Mouse (Mus musculus): ENCODE measurements around the gene Itga7. TPM values are rescaled to one million over a fixed set of nuclear protein-coding genes. Genes with fewer than 3 reads are reported as not detected.

Gene Itga7
- total and polyA plus RNA-seq, 3 experiments = 0.04 to 0.14 TPM; not detected in 1

DNA sequence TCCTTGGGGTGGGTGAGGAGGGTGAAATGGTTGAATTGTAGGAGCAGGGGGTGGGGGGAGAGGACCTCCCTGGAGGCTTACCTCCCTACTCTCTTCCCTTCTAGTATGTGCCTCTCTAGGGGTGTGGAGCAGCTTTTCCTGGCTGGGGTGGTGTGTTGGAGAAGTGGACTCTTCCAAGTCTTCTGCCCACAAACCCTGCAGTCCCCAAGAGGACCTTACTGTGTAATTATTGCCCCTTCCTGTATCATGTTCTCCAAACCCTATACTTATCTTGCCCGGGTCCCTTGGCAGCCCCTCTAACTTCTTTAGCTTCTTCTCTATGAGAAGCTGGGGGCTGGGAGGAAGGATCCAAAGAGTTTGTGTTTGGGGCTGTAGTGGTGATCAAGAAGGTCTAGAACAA is 36.8 kb upstream of the Itga7 start:
- Histone ChIP-seq H3K4me3 (ENCODE audit: control insufficient read depth in 1 of 2, insufficient read depth in 1 of 2, low read depth in 2 of 2, low read length in 2 of 2) (no peak overlapping the region), H3K9me3 (replicated peaks; ENCODE audit: insufficient read depth, low read length) (no peaks in the 10 kb centered on the region), H3K4me1 (ENCODE audit: control insufficient read depth in 1 of 2, insufficient read depth in 2 of 2, low read length in 2 of 2) (peaks cover 4 to 16% of the 10 kb centered on the region in 2 experiments), H3K27ac (ENCODE audit: control insufficient read depth, low read depth, low read length) (no peak overlapping the region), H3K27me3 (ENCODE audit: control insufficient read depth in 1 of 2, insufficient read depth in 2 of 2, low read length in 2 of 2) (no peaks in the 10 kb centered on the region), H3K79me2 (ENCODE audit: control insufficient read depth, insufficient read depth, low read length, poor library complexity) (no peaks in the 10 kb centered on the region), H3K36me3 (ENCODE audit: control insufficient read depth in 1 of 2, insufficient read depth in 2 of 2, low read length in 2 of 2) (0 out of 4 replicates have a peak, but pooled peaks cover 0 to 3% of the 10 kb centered on the region in 2 experiments), H3K9ac (ENCODE audit: control insufficient read depth, low read depth, low read length, poor library complexity, severe bottlenecking) (no peak overlapping the region)
- TF ChIP-seq CHD2 (IDR thresholded peaks at IDR 0.05; ENCODE audit: low read length) (no peak), HCFC1 (IDR thresholded peaks at IDR 0.05; ENCODE audit: low read depth, low read length) (no peak), MAZ (IDR thresholded peaks at IDR 0.05; ENCODE audit: low read depth, low read length) (no peak), RAD21 (IDR thresholded peaks at IDR 0.05; ENCODE audit: low read depth, low read length) (no peak), MYC (IDR thresholded peaks at IDR 0.05; ENCODE audit: low read depth, low read length) (no peak), E2F4 (IDR thresholded peaks at IDR 0.05; ENCODE audit: borderline replicate concordance, low read depth, low read length) (no peak), EP300 (IDR thresholded peaks at IDR 0.05; ENCODE audit: low read depth in 1 of 2, low read length in 2 of 2) (no peak), ZNF384 (IDR thresholded peaks at IDR 0.05; ENCODE audit: low read depth, low read length) (no peak), MAFK (IDR thresholded peaks at IDR 0.05; ENCODE audit: borderline replicate concordance, low read depth, low read length) (no peak), SIN3A (IDR thresholded peaks at IDR 0.05; ENCODE audit: low read length) (no peak), TCF12 (IDR thresholded peaks at IDR 0.05; ENCODE audit: low read depth, low read length) (no peak), NELFE (IDR thresholded peaks at IDR 0.05; ENCODE audit: low read depth, low read length) (no peak), ZKSCAN1 (IDR thresholded peaks at IDR 0.05; ENCODE audit: low read depth, low read length) (no peak)
- DNase-seq (ENCODE audit: low read depth, low spot score) = no peak

- H3K27me3 ChIP-seq (ENCODE audit: control insufficient read depth in 1 of 2, insufficient read depth in 2 of 2, low read length in 2 of 2) = no peaks in the 10 kb centered on the region
- no peaks in the 10 kb centered on the region for H3K9me3 ChIP-seq (replicated peaks; ENCODE audit: insufficient read depth, low read length)
- no peak for DNase-seq (ENCODE audit: low read depth, low spot score)
- 0 out of 4 replicates have a peak, but pooled peaks cover 0 to 3% of the 10 kb centered on the region in 2 experiments for H3K36me3 ChIP-seq (ENCODE audit: control insufficient read depth in 1 of 2, insufficient read depth in 2 of 2, low read length in 2 of 2)
- TF ChIP-seq NRF1 (IDR thresholded peaks at IDR 0.05; ENCODE audit: insufficient read depth, low read depth, low read length, poor library complexity, severe bottlenecking) (no peak), POLR2A (IDR thresholded peaks at IDR 0.05; ENCODE audit: control insufficient read depth in 1 of 2, insufficient read depth in 1 of 2, low read depth in 1 of 2, low read length in 2 of 2, poor library complexity in 1 of 2) (no peak), EP300 (IDR thresholded peaks at IDR 0.05; ENCODE audit: low read depth in 1 of 2, low read length in 2 of 2) (no peak), RAD21 (IDR thresholded peaks at IDR 0.05; ENCODE audit: low read depth, low read length) (no peak), E2F4 (IDR thresholded peaks at IDR 0.05; ENCODE audit: borderline replicate concordance, low read depth, low read length) (no peak), CHD2 (IDR thresholded peaks at IDR 0.05; ENCODE audit: low read length) (no peak), MEF2A (IDR thresholded peaks at IDR 0.05; ENCODE audit: extremely low read depth, insufficient replicate concordance, low read depth, low read length, poor library complexity, severe bottlenecking) (no peak)
- no peaks in the 10 kb centered on the region for H3K79me2 ChIP-seq (ENCODE audit: control insufficient read depth, insufficient read depth, low read length, poor library complexity)
- no peak overlapping the region for H3K27ac ChIP-seq (ENCODE audit: control insufficient read depth, low read depth, low read length)
- H3K9ac ChIP-seq (ENCODE audit: control insufficient read depth, low read depth, low read length, poor library complexity, severe bottlenecking) = no peak overlapping the region
- H3K4me3 ChIP-seq (ENCODE audit: control insufficient read depth in 1 of 2, insufficient read depth in 1 of 2, low read depth in 2 of 2, low read length in 2 of 2) = no peak overlapping the region
- H3K4me1 ChIP-seq (ENCODE audit: control insufficient read depth in 1 of 2, insufficient read depth in 2 of 2, low read length in 2 of 2) = peaks cover 4 to 16% of the 10 kb centered on the region in 2 experiments
Measured at GRCm38 (mm10) chr10:128897501-128897900, 36.1 kb upstream of the Itga7 start.
